Mouse (Mus musculus): ENCODE measurements around the gene Qprt. TPM values are rescaled to one million over a fixed set of nuclear protein-coding genes. Genes with fewer than 3 reads are reported as not detected.

The Qprt gene
- total and polyA plus RNA-seq, 2 experiments from 2014 or later = 1.8 to 1.9 TPM

DNA sequence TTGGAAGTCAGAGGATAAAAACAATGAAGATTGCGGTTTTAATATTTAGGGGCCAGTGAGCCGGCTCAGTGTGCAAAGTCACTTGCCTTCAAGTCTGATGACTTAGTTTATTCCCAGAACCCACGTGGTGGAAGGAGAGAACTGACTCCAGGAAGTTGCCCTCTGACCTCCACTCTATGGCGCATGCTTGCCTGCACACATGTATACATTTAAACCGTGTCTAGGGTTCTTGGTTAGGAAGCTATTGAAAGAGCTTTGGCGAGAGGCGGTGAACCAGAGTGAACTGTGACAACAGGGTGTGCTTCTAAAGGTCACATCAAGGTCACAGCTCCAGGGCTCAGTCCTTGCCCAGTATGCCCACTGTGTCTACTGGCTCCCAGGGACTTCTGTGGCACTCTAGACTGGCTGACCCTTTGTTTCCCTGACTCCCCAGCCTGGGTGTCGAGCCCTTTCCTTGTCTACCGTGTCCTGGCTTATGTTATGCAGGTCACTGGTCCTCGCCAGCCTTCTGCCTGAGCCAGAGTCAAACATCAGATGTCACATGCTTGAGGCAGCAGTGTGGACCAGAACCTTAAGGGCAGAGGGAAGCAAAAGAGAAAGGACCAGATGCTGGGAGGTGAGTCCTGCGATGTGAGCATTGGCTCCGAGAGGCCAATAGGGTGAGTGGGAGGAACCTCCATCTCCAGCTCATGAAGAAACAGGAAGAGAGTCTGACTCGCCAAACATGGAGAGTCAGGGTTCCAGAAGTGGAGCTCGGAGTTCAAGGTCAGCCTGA is 3.2 kb downstream of the Qprt start:
- TF ChIP-seq CTCF (IDR thresholded peaks at IDR 0.05) = no peak
- Histone ChIP-seq H3K9ac (replicated peaks; ENCODE audit: low read length, poor library complexity, severe bottlenecking) (no peak overlapping the region), H3K27ac (ENCODE audit: low read depth, low read length) (no peak overlapping the region), H3K36me3 (ENCODE audit: insufficient read depth, low read length) (no peaks in the 10 kb centered on the region), H3K27me3 (ENCODE audit: insufficient read depth, low read length) (no peaks in the 10 kb centered on the region), H3K9me3 (ENCODE audit: low read length) (no peaks in the 10 kb centered on the region), H3K4me3 (ENCODE audit: low read depth, low read length) (no peak overlapping the region), H3K4me2 (ENCODE audit: low read depth, low read length, poor library complexity, severe bottlenecking) (no peak overlapping the region), H3K4me1 (ENCODE audit: insufficient read depth, low read length) (no peaks in the 10 kb centered on the region)
- DNase-seq (ENCODE audit: low spot score) = no peak
- ATAC-seq (ENCODE audit: low FRiP score) = no peak
- WGBS = 51% methylated on average over 14 of the region's 14 CpGs

DNA sequence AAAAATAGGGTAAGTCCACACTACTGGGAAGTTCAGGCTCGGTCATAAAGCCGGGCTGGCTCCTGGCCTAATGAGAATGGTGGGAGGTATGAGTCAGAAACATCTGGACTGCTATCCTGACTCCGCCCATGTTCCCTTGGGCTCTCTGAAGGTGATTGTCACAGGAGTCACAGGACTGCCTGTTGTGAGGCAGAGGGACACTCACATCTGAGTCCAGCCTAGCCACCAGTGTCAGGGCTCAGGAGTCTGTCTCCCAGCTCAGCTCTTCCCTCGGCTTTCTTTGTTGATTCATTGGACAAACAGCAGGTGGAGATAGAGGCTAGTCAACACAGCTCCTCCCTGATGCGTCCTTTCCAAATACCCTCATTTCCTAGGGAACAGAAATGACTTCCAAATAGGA is 4.1 kb downstream of the Qprt start:
- Histone ChIP-seq H3K36me3 (ENCODE audit: insufficient read depth, low read length) (no peaks in the 10 kb centered on the region), H3K4me2 (ENCODE audit: low read depth, low read length, poor library complexity, severe bottlenecking) (no peak overlapping the region), H3K4me1 (ENCODE audit: insufficient read depth, low read length) (no peaks in the 10 kb centered on the region), H3K4me3 (ENCODE audit: low read depth, low read length) (no peak overlapping the region), H3K9ac (replicated peaks; ENCODE audit: low read length, poor library complexity, severe bottlenecking) (no peak overlapping the region), H3K27ac (ENCODE audit: low read depth, low read length) (no peak overlapping the region), H3K9me3 (ENCODE audit: low read length) (no peaks in the 10 kb centered on the region), H3K27me3 (ENCODE audit: insufficient read depth, low read length) (no peaks in the 10 kb centered on the region)
- TF ChIP-seq CTCF (IDR thresholded peaks at IDR 0.05) = peak; percentile 59
- WGBS = 55% methylated on average over 5 of the region's 5 CpGs
- ATAC-seq (ENCODE audit: low FRiP score) (no peak), DNase-seq (ENCODE audit: low spot score) (peak; percentile 69)

DNA sequence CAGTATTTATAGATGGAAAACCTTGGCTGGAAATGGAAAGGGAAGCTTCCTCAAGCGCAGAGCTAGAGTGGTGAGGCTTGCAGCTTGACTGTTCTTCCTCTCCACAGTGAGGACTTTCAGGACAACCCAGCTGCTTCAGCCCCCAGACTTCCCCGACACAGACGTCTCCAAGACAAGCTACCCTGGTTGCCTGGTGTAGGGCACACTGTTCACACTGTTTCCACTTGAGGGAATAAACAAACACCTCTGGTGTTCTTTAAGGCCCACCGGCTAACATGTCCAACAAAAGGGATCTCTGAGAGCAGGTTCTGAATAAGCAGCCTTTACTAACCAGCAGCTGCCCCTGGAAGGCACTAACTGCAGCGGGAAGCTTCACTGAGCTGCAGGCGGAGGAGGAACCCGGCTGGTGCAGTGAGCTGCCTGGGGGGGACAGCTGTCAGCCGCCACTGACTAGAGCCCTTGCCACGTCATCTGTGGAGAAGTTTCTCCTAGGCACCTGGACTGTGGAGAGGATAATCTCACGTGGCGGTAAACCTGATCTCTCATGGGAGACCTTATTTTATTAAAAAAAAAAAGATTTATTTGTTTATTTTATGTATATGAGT is 5.6 kb downstream of the Qprt start:
- TF ChIP-seq CTCF (IDR thresholded peaks at IDR 0.05) = no peak
- Histone ChIP-seq H3K27ac (ENCODE audit: low read depth, low read length) (no peak overlapping the region), H3K4me1 (ENCODE audit: insufficient read depth, low read length) (no peaks in the 10 kb centered on the region), H3K4me2 (ENCODE audit: low read depth, low read length, poor library complexity, severe bottlenecking) (no peak overlapping the region), H3K9me3 (ENCODE audit: low read length) (no peaks in the 10 kb centered on the region), H3K9ac (replicated peaks; ENCODE audit: low read length, poor library complexity, severe bottlenecking) (no peak overlapping the region), H3K27me3 (ENCODE audit: insufficient read depth, low read length) (no peaks in the 10 kb centered on the region), H3K36me3 (ENCODE audit: insufficient read depth, low read length) (no peaks in the 10 kb centered on the region), H3K4me3 (ENCODE audit: low read depth, low read length) (no peak overlapping the region)
- ATAC-seq (ENCODE audit: low FRiP score) = no peak
- 44% methylated on average over 11 of the region's 11 CpGs for WGBS
- DNase-seq (ENCODE audit: low spot score) = peak; percentile 30

DNA sequence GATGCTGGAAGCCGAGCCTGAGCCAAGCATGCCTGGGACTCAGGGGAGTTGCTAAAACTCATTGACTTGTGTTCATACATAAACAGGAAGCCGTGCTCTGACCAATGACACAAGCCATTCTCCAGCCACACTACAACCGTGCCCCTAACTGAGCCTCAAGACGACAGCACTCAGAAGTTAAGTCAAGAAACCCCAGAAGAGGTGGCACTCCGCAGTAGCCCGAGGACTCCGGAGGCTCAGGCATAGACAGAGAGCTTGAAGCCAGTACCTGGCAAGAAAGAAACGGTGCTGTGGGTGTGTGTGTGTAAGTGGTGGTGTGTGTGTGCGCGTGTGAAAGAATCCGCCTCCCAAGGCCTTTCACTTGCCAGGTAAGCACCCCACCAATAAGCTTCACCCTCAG is 7.1 kb downstream of the Qprt start:
- Histone ChIP-seq H3K36me3 (ENCODE audit: insufficient read depth, low read length) (no peaks in the 10 kb centered on the region), H3K4me2 (ENCODE audit: low read depth, low read length, poor library complexity, severe bottlenecking) (no peak overlapping the region), H3K4me3 (ENCODE audit: low read depth, low read length) (no peak overlapping the region), H3K27me3 (ENCODE audit: insufficient read depth, low read length) (no peaks in the 10 kb centered on the region), H3K9ac (replicated peaks; ENCODE audit: low read length, poor library complexity, severe bottlenecking) (no peak overlapping the region), H3K27ac (ENCODE audit: low read depth, low read length) (no peak overlapping the region), H3K4me1 (ENCODE audit: insufficient read depth, low read length) (no peaks in the 10 kb centered on the region), H3K9me3 (ENCODE audit: low read length) (no peaks in the 10 kb centered on the region)
- WGBS = 85% methylated on average over 11 of the region's 11 CpGs
- no peak for ATAC-seq (ENCODE audit: low FRiP score)
- no peak for DNase-seq (ENCODE audit: low spot score)
- no peak for TF ChIP-seq CTCF (IDR thresholded peaks at IDR 0.05)

DNA sequence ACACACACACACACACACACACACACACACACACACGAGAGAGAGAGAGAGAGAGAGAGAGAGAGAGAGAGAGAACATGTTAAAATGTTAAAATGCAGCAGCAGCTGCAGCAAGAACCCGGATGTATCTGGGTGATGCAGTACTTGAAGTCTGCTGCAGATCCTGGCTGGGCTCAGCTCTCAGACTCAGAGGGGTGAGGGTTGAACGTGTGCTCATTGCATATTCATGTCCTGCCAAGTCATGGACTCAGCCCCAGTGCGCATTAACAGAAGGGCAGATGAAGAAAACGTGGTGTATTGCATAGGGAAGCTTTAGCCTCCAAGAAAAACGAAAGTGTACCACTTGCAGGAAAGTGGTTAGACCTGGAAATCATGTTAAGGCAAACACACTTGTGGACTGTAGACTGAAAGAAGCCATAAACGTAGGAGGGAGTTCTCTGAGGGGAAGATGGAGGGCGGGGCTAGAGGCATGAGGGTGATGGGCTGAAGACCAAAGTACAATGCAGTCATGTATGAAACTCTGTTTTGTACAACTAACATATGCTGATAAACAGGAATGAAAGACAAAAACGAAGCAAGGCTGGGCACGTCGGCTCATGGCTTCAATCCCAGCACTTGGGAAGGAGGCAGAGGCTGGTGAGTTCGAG is 8.3 kb downstream of the Qprt start:
- Histone ChIP-seq H3K36me3 (ENCODE audit: insufficient read depth, low read length) (no peaks in the 10 kb centered on the region), H3K27me3 (ENCODE audit: insufficient read depth, low read length) (no peaks in the 10 kb centered on the region), H3K4me1 (ENCODE audit: insufficient read depth, low read length) (no peaks in the 10 kb centered on the region), H3K4me2 (ENCODE audit: low read depth, low read length, poor library complexity, severe bottlenecking) (no peak overlapping the region), H3K9ac (replicated peaks; ENCODE audit: low read length, poor library complexity, severe bottlenecking) (no peak overlapping the region), H3K9me3 (ENCODE audit: low read length) (no peaks in the 10 kb centered on the region), H3K4me3 (ENCODE audit: low read depth, low read length) (no peak overlapping the region), H3K27ac (ENCODE audit: low read depth, low read length) (no peak overlapping the region)
- no peak for TF ChIP-seq CTCF (IDR thresholded peaks at IDR 0.05)
- no peak for ATAC-seq (ENCODE audit: low FRiP score)
- 48% methylated on average over 12 of the region's 12 CpGs for WGBS
- peak; percentile 44 for DNase-seq (ENCODE audit: low spot score)

Measured in midbrain, postnatal 0 days (tissue).